In the genomic region with DNA sequence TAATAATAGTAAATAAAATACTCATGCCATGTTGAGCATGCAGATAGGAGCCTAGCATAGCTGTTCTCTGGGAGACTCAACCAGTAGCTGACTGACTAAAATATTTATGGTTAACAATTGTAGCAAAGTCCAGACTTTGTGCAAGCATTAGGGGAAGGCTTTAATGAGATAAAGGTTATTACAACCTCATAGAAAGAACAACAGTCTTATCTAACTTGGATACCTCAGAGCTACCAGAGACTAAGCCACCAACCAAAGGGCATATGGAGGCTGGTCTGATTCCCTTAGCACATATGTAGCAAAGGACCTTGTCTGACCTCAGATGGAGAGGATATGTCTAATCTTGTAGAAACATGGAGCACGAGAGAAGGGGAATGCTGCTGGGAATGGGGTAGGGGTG, we compare ENCODE assay signal across 15 mouse cellular contexts.
"Had no signal": no experiment of that assay in that cellular context is flagged by ENCODE, and none has a peak within 500 bp of the region (broad histone marks: within the 10 kb centered on the region; RNA-seq: fewer than 3 reads in every experiment).

No protein-coding gene starts in this region.

- H3K4me2 ChIP-seq: lung, embryonic 14.5 days; midbrain, embryonic 11.5 days; midbrain, embryonic 13.5 days; midbrain, embryonic 15.5 days; neural tube, embryonic 12.5 days; stomach, embryonic 15.5 days had no signal

- H3K4me3 ChIP-seq: megakaryocyte, embryonic 14.5 days; midbrain, embryonic 13.5 days; midbrain, embryonic 15.5 days; neural tube, embryonic 12.5 days; stomach, embryonic 15.5 days had no signal

- H3K9me3 ChIP-seq: megakaryocyte, embryonic 14.5 days; midbrain, embryonic 13.5 days; midbrain, embryonic 15.5 days; neural tube, embryonic 12.5 days; stomach, embryonic 15.5 days had no signal

- H3K4me1 ChIP-seq: megakaryocyte, embryonic 14.5 days; midbrain, embryonic 13.5 days; midbrain, embryonic 15.5 days; neural tube, embryonic 12.5 days; stomach, embryonic 15.5 days had no signal

- H3K36me3 ChIP-seq: midbrain, embryonic 13.5 days; midbrain, embryonic 15.5 days; neural tube, embryonic 12.5 days; stomach, embryonic 15.5 days had no signal

- DNase-seq: lung, adult 18-20 months; lung, embryonic 14.5 days; lung, postnatal 10 days; lung, postnatal 36 days; right cerebral cortex, postnatal 14 days; thymus, adult 2 months; thymus, postnatal 25 days; thymus, postnatal 4 days had no signal

- H3K27me3 ChIP-seq: megakaryocyte, embryonic 14.5 days; midbrain, embryonic 13.5 days; midbrain, embryonic 15.5 days; neural tube, embryonic 12.5 days; stomach, embryonic 15.5 days had no signal

- H3K27ac ChIP-seq: macrophage; midbrain, embryonic 13.5 days; midbrain, embryonic 15.5 days; neural tube, embryonic 12.5 days; stomach, embryonic 15.5 days had no signal

- H3K9ac ChIP-seq: lung, embryonic 14.5 days; midbrain, embryonic 13.5 days; midbrain, embryonic 15.5 days; neural tube, embryonic 12.5 days; stomach, embryonic 15.5 days had no signal

- ATAC-seq: midbrain, embryonic 13.5 days; midbrain, embryonic 15.5 days had no signal
